Mouse (Mus musculus) hindbrain, postnatal 0 days (tissue): ENCODE results near the gene Gm11569. TPM values are rescaled to one million over a fixed set of nuclear protein-coding genes. Genes with fewer than 3 reads are reported as not detected.
"Not testable (repeated sequence)": the region's sequence is repeated elsewhere in the genome, so short reads cannot be mapped to it uniquely, and the experiment has no call there.

Source experiments
- ATAC-seq: fragments of 200-750 bp; cut with Nextera tagmentation; 2 replicates; pipeline ENCODE4 v1.8.0; 2017; ENCODE audit warnings: mild to moderate bottlenecking, moderate TSS enrichment, moderate library complexity
- DNase-seq: peaks from one replicate; pipeline ENCODE4 v3.0.0-alpha.2; 2015; ENCODE audit warnings: low spot score
- H3K27ac ChIP-seq: fragments of 300-500 bp; sonication (generic); 2 replicates; pipeline ENCODE4 v1.5.1; 2014; ENCODE audit warnings: mild to moderate bottlenecking
- H3K27me3 ChIP-seq: fragments of 300-500 bp; sonication (generic); 2 replicates; pipeline ENCODE4 v1.6.1; 2014; ENCODE audit warnings: low read length, mixed read lengths; ENCODE audit not compliant: insufficient read depth
- H3K36me3 ChIP-seq: fragments of 300-500 bp; sonication (generic); 2 replicates; pipeline ENCODE4 v1.6.1; 2014; ENCODE audit warnings: low read length, mixed read lengths; ENCODE audit not compliant: insufficient read depth
- H3K4me1 ChIP-seq: fragments of 300-500 bp; sonication (generic); 2 replicates; pipeline ENCODE4 v1.6.1; 2014; ENCODE audit warnings: antibody characterized with exemption, low read length, mixed read lengths; ENCODE audit not compliant: insufficient read depth
- H3K4me2 ChIP-seq: fragments of 300-500 bp; sonication (generic); 2 replicates; pipeline ENCODE4 v1.6.1; 2014; ENCODE audit warnings: low read depth, mild to moderate bottlenecking, low read length, moderate library complexity, mixed read lengths
- H3K4me3 ChIP-seq: fragments of 300-500 bp; sonication (generic); 2 replicates; pipeline ENCODE4 v1.5.1; 2014; ENCODE audit warnings: low read length
- H3K9ac ChIP-seq: fragments of 300-500 bp; sonication (generic); replicated peaks from 2 replicates; pipeline ENCODE4 v1.6.1; 2014; ENCODE audit warnings: mild to moderate bottlenecking, low read length, moderate library complexity, mixed read lengths
- H3K9me3 ChIP-seq: fragments of 300-500 bp; sonication (generic); 2 replicates; pipeline ENCODE4 v1.6.1; 2016; ENCODE audit warnings: low read length, mixed read lengths
- CTCF ChIP-seq: IDR thresholded peaks from 2 replicates; pipeline ENCODE4 v1.5.1; 2016; ENCODE audit warnings: antibody characterized with exemption, control low read depth, low read depth
- WGBS: fragments of 180-500 bp; shearing (Covaris S2); extraction: QIAGEN DNeasy Blood & Tissue Kit; methylation state at CpG from one replicate; pipeline ENCODE4 v1.1.7; 2014; 5-methylcytosine and 5-hydroxymethylcytosine counted together
- polyA plus RNA-seq: library from polyadenylated mRNA; unstranded; fragments of >200 nt; fragmentation: Nextera tagmentation; extraction: Ambion mirVana; gene quantifications from 2 replicates; pipeline ENCODE4 v1.2.1, GENCODE M21; 2015
- total RNA-seq: library from RNA; depleted of rRNA; stranded (reverse); fragments of >200 nt; gene quantifications from 2 replicates; pipeline ENCODE4 v1.2.3, GENCODE M21; 2014; rRNA removed

Gene Gm11569
- total RNA-seq (not detected in 2 replicates), polyA plus RNA-seq (not detected in 2 replicates)

- H3K36me3 ChIP-seq, H3K4me3 ChIP-seq, H3K27ac ChIP-seq, H3K27me3 ChIP-seq, H3K4me1 ChIP-seq, H3K9ac ChIP-seq, DNase-seq, ATAC-seq, H3K9me3 ChIP-seq, H3K4me2 ChIP-seq: not testable (repeated sequence)
- no CpG with 5 or more reads among the region's 1 CpGs for WGBS
Measured at GRCm38 (mm10) chr11:99798832-99799231, at the start of gene Gm11569. Gm11569 (minus strand) TSS chr11:99798932.

GRCm38 (mm10) chr11:99846746-99847145 lies 48.0 kb upstream of the Gm11569 start:
- DNase-seq: no peak
- TF ChIP-seq CTCF: no peak
- H3K4me3 ChIP-seq: no peak overlapping the region
- H3K9me3 ChIP-seq: no peaks in the 10 kb centered on the region
- no peak for ATAC-seq
- no peaks in the 10 kb centered on the region for H3K4me1 ChIP-seq
- no peak overlapping the region for H3K9ac ChIP-seq
- no peak overlapping the region for H3K4me2 ChIP-seq
- H3K36me3 ChIP-seq: no peaks in the 10 kb centered on the region
- H3K27ac ChIP-seq: no peak overlapping the region
- no peaks in the 10 kb centered on the region for H3K27me3 ChIP-seq
- 84% methylated on average over 2 of the region's 2 CpGs for WGBS

GRCm38 (mm10) chr11:99842185-99842584 lies 43.5 kb upstream of the Gm11569 start:
- Histone ChIP-seq H3K4me1 (no peaks in the 10 kb centered on the region), H3K9ac (no peak overlapping the region), H3K27ac (no peak overlapping the region), H3K36me3 (no peaks in the 10 kb centered on the region), H3K9me3 (no peaks in the 10 kb centered on the region), H3K4me3 (no peak overlapping the region), H3K27me3 (no peaks in the 10 kb centered on the region), H3K4me2 (no peak overlapping the region)
- WGBS: 78% methylated on average over 1 of the region's 1 CpGs
- no peak for DNase-seq
- TF ChIP-seq CTCF: no peak
- ATAC-seq: no peak

GRCm38 (mm10) chr11:99837966-99838365 lies 39.2 kb upstream of the Gm11569 start, which contains the start of gene 2300003K06Rik:
2300003K06Rik (minus strand) TSS chr11:99838066.
- no peaks in the 10 kb centered on the region for H3K27me3 ChIP-seq
- ATAC-seq (no peak), DNase-seq (no peak)
- TF ChIP-seq CTCF: no peak
- no peaks in the 10 kb centered on the region for H3K9me3 ChIP-seq
- H3K27ac ChIP-seq: no peak within 1 kb of the TSS
- H3K36me3 ChIP-seq: no peaks in the 10 kb centered on the region
- no peak within 1 kb of the TSS for H3K4me2 ChIP-seq
- no peak within 1 kb of the TSS for H3K9ac ChIP-seq
- H3K4me3 ChIP-seq: no peak within 1 kb of the TSS
- H3K4me1 ChIP-seq: no peaks in the 10 kb centered on the region
- 61% methylated on average over 1 of the region's 1 CpGs for WGBS

GRCm38 (mm10) chr11:99815566-99815965 lies 16.8 kb upstream of the Gm11569 start, which contains the start of gene Gm11564:
Gm11564 (minus strand) TSS chr11:99815666.
- not testable (repeated sequence) for H3K9me3 ChIP-seq, DNase-seq, H3K4me3 ChIP-seq, H3K36me3 ChIP-seq, H3K4me1 ChIP-seq, H3K27me3 ChIP-seq, H3K9ac ChIP-seq, H3K4me2 ChIP-seq, ATAC-seq, H3K27ac ChIP-seq
- 95% methylated on average over 2 of the region's 2 CpGs for WGBS

- not testable (repeated sequence) for DNase-seq, H3K9me3 ChIP-seq, H3K27me3 ChIP-seq, H3K9ac ChIP-seq, ATAC-seq, H3K27ac ChIP-seq, H3K36me3 ChIP-seq, H3K4me3 ChIP-seq, H3K4me1 ChIP-seq, H3K4me2 ChIP-seq
Measured at GRCm38 (mm10) chr11:99809792-99810191, 11.1 kb upstream of the Gm11569 start, which contains the start of gene Krtap4-13. Krtap4-13 (minus strand) TSS chr11:99809892.

- not testable (repeated sequence) for H3K4me1 ChIP-seq, H3K4me3 ChIP-seq, H3K4me2 ChIP-seq, H3K9ac ChIP-seq, H3K27me3 ChIP-seq, H3K27ac ChIP-seq, ATAC-seq, H3K9me3 ChIP-seq, DNase-seq, H3K36me3 ChIP-seq
- whole genome bisulfite sequencing: no CpG with 5 or more reads among the region's 1 CpGs
Measured at GRCm38 (mm10) chr11:99804346-99804745, 5.6 kb upstream of the Gm11569 start, which contains the start of gene Gm11554. Gm11554 (minus strand) TSS chr11:99804446.
